Mouse (Mus musculus): ENCODE results near the gene Setdb1. TPM values are rescaled to one million over a fixed set of nuclear protein-coding genes. Genes with fewer than 3 reads are reported as not detected.

Setdb1 gene
- polyA plus RNA-seq, 1 experiment from 2014 or later, result 63.7 TPM

DNA sequence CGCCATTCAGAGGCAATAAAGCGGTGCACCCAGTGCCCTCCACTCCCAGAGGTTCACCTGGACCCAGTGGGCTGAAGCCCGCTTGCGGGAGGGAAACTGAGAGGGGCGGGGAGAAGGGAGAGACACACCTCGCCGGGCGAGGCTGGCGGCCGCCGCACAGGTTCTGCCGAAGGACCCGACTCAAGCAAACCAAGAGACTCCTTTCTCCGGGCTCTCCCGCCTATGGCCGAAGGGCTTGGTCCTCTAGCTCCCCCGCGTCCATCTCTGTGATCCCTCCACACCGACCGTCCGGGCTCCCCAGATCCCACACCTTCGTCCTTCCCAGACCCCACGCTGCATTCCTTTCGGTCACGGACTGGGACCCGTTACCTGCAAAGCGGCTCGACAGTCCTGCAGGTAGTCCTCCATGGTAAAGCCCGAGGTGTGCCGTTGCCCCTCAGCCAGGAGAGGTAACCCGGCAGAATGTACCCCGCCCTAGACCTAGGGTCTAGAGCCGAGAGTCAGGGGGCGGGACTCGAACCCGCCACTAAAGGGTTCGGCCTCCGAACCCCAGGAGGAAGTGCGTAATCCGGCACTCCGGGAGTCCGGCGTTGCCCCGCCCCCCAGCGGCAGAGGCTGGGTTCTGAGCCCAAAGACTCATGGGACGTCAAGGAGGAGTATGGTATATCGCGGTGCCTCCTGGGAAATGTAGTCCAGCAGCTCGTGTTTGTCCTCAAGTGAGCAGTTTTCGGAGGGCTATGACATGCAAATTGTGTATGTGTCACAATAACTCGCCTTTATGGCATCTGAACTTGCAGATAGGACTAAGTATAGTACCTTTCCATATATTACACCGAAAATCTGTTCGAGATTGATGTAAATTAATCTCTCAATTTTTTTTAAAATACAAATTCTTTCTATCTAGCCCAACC is 75.5 kb downstream of the Setdb1 start, which contains the start of the genes Mindy1 and Prune1:
Gene Mindy1 (plus strand): TSS at position 130 of the 911 bp plus-strand sequence.
Gene Prune1 (minus strand): TSS at position 861 of the 911 bp plus-strand sequence.
- Histone ChIP-seq H3K9me3 (no peaks in the 10 kb centered on the region), H3K9ac (replicated peaks) (peak within 1 kb of the TSS; percentile 84), H3K4me3 (replicated peaks) (peak within 1 kb of the TSS; percentile 73), H3K4me1 (replicated peaks) (peaks cover 20% of the 10 kb centered on the region), H3K36me3 (peaks cover 6% of the 10 kb centered on the region; the same call in 1 of the 2 replicates), H3K27ac (peak within 1 kb of the TSS; percentile 96), H3K27me3 (no peaks in the 10 kb centered on the region), H3K4me2 (peak within 1 kb of the TSS; percentile 79)
- ATAC-seq (ENCODE audit: insufficient number of reproducible peaks, insufficient read depth, low FRiP score, low TSS enrichment, low read depth), result peak; percentile 87
- WGBS, result under 1% methylated on average over 53 of the region's 53 CpGs

DNA sequence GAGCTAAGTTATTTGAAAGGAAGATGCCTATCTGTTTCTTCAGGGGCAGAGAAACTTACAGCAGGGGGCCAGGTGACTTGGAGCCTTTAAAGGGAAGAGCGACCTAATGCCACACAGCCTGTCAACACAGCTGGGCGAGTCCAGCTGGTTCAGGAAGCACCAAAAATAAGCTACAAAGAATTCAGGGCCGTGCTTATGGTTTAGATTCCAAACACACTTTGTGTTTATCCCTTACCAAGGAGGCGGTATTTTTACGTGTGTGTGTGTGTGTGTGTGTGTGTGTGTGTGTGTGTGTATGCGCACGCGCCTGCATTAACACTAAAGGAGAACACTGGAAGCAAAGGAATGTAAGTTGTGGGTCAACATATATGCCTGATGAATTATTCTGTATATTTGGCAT is 76.3 kb downstream of the Setdb1 start:
- H3K9ac ChIP-seq (replicated peaks), result peak overlapping the region; percentile 81
- peaks cover 20% of the 10 kb centered on the region for H3K4me1 ChIP-seq (replicated peaks)
- H3K9me3 ChIP-seq, result no peaks in the 10 kb centered on the region
- 18% methylated on average over 8 of the region's 8 CpGs for WGBS
- H3K4me2 ChIP-seq, result peak overlapping the region; percentile 79
- peak overlapping the region; percentile 73 for H3K4me3 ChIP-seq (replicated peaks)
- H3K27ac ChIP-seq, result peak overlapping the region; percentile 87
- no peak for ATAC-seq (ENCODE audit: insufficient number of reproducible peaks, insufficient read depth, low FRiP score, low TSS enrichment, low read depth)
- peaks cover 3% of the 10 kb centered on the region; the same call in 1 of the 2 replicates for H3K36me3 ChIP-seq
- H3K27me3 ChIP-seq, result no peaks in the 10 kb centered on the region

DNA sequence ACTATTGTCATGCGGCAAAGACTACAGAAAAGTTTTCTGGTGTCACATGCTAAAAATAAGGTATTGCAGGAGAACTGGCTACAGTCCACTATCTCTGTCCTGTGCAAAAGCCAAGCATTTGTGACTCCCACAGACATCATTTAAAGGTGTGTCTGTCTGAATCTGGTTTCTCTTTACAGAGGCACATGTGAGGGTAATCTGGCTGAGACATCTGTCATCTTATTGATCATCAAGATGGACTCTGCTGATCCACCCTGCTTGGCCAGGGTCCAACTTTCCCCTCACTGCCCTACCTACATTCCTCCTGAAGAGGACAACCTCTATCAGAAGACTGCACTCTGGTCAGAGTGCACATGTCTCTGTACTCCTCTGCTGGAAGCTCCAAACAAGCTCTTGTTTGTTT is 79.9 kb downstream of the Setdb1 start:
- no peak for ATAC-seq (ENCODE audit: insufficient number of reproducible peaks, insufficient read depth, low FRiP score, low TSS enrichment, low read depth)
- no peak overlapping the region for H3K4me3 ChIP-seq (replicated peaks)
- no peak overlapping the region for H3K9ac ChIP-seq (replicated peaks)
- H3K9me3 ChIP-seq, result no peaks in the 10 kb centered on the region
- 100% methylated on average over 1 of the region's 1 CpGs for WGBS
- peaks cover 19% of the 10 kb centered on the region; the same call in 1 of the 2 replicates for H3K36me3 ChIP-seq
- peaks cover 3% of the 10 kb centered on the region for H3K4me1 ChIP-seq (replicated peaks)
- H3K27me3 ChIP-seq, result no peaks in the 10 kb centered on the region
- H3K27ac ChIP-seq, result no peak overlapping the region
- no peak overlapping the region for H3K4me2 ChIP-seq

DNA sequence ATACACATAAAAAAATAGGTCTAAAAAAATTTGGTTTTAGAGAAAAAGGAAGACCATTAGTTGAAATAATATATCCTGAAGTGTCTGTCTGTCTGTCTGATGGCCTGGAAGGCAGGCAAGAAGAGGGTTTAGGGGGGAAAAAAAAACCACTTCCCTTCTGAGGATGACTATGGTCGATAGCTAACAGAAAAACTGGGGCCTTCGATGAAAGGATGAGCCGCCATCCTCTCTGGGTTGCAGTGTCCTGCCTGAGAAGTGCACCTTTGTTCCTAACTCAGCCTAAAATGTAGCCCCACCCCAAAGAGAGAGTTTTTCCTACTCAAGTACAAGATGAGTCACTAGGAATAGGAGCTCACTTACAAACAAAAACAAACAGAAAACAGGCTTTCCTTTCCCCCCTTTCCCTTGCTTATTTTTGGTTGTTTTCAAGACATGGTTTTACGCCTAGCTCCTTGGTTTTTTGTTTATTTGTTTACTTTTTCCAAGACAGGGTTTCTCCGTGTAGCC is 80.5 kb downstream of the Setdb1 start:
- Histone ChIP-seq H3K27me3 (no peaks in the 10 kb centered on the region), H3K9me3 (no peaks in the 10 kb centered on the region), H3K4me3 (replicated peaks) (no peak overlapping the region), H3K36me3 (peaks cover 19% of the 10 kb centered on the region; the same call in 1 of the 2 replicates), H3K9ac (replicated peaks) (no peak overlapping the region), H3K27ac (no peak overlapping the region), H3K4me2 (no peak overlapping the region), H3K4me1 (replicated peaks) (peaks cover 3% of the 10 kb centered on the region)
- WGBS, result 65% methylated on average over 5 of the region's 5 CpGs
- no peak for ATAC-seq (ENCODE audit: insufficient number of reproducible peaks, insufficient read depth, low FRiP score, low TSS enrichment, low read depth)

DNA sequence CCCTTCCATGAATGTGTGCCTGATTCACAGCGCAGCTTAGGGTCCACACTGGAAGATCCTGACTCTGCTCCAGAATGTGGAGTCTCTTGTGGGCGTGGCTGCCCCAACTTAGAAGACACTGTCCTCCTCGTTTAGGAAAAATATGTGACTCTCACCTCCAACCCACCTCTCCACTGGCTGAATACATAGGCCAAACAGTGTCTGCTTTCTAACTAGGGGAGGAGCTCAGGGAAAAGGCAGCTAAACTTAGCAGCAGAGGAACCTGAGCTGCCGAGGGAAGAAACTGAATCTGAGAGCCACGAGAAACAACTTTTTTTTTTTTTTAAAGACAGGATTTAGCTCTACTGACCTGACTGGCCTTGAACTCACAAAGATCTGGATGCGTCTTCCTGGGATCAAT is 81.8 kb downstream of the Setdb1 start:
- H3K4me2 ChIP-seq, result no peak overlapping the region
- no peaks in the 10 kb centered on the region for H3K4me1 ChIP-seq (replicated peaks)
- WGBS, result 77% methylated on average over 6 of the region's 6 CpGs
- H3K27me3 ChIP-seq, result no peaks in the 10 kb centered on the region
- no peaks in the 10 kb centered on the region for H3K9me3 ChIP-seq
- no peak for ATAC-seq (ENCODE audit: insufficient number of reproducible peaks, insufficient read depth, low FRiP score, low TSS enrichment, low read depth)
- no peak overlapping the region for H3K27ac ChIP-seq
- H3K9ac ChIP-seq (replicated peaks), result no peak overlapping the region
- H3K4me3 ChIP-seq (replicated peaks), result no peak overlapping the region
- peaks cover 19% of the 10 kb centered on the region; the same call in 1 of the 2 replicates for H3K36me3 ChIP-seq

DNA sequence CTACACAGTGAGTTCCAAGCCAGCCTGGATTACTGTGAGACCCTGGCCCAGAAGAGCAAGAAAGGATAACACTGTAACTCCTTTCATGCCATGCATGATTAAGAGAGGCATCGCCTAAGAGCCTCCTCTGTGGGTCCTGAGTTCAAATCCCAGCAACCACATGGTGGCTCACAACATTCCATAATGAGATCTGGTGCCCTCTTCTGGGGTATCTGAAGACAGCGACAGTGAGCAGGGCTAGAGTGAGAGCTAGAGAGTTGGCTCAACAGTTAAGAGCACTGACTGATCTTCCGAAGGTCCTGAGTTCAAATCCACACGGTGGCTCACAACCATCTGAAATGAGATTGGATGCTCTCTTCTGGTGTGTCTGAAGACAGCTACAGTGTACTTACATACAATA is 82.5 kb downstream of the Setdb1 start:
- no peaks in the 10 kb centered on the region for H3K27me3 ChIP-seq
- no peak overlapping the region for H3K27ac ChIP-seq
- no peak overlapping the region for H3K4me2 ChIP-seq
- no peaks in the 10 kb centered on the region for H3K9me3 ChIP-seq
- ATAC-seq (ENCODE audit: insufficient number of reproducible peaks, insufficient read depth, low FRiP score, low TSS enrichment, low read depth), result no peak
- H3K4me1 ChIP-seq (replicated peaks), result no peaks in the 10 kb centered on the region
- 96% methylated on average over 4 of the region's 4 CpGs for WGBS
- no peak overlapping the region for H3K9ac ChIP-seq (replicated peaks)
- peaks cover 23% of the 10 kb centered on the region; the same call in 1 of the 2 replicates for H3K36me3 ChIP-seq
- no peak overlapping the region for H3K4me3 ChIP-seq (replicated peaks)

Other genes with a start within 250 kb of the Setdb1 start
- gene Vps72, start 246.2 kb downstream of the Setdb1 start, polyA plus RNA-seq (2016; fragmentation: Nextera tagmentation; extraction: Ambion mirVana), result 241 and 245 TPM in 2 replicates
- gene Tmod4, start 232.7 kb downstream of the Setdb1 start, polyA plus RNA-seq (2016; fragmentation: Nextera tagmentation; extraction: Ambion mirVana), result 1.0 and 1.4 TPM in 2 replicates
- gene Scnm1, start 223.2 kb downstream of the Setdb1 start, polyA plus RNA-seq (2016; fragmentation: Nextera tagmentation; extraction: Ambion mirVana), result 80.7 and 83.6 TPM in 2 replicates
- gene Lysmd1, start 223.1 kb downstream of the Setdb1 start, polyA plus RNA-seq (2016; fragmentation: Nextera tagmentation; extraction: Ambion mirVana), result 16.6 and 18.0 TPM in 2 replicates
- 1.7 and 2.2 TPM in 2 replicates for gene Tnfaip8l2, start 214.8 kb downstream of the Setdb1 start, polyA plus RNA-seq (2016; fragmentation: Nextera tagmentation; extraction: Ambion mirVana)
- gene Sema6c, start 196.7 kb downstream of the Setdb1 start, polyA plus RNA-seq (2016; fragmentation: Nextera tagmentation; extraction: Ambion mirVana), result 23.7 and 26.4 TPM in 2 replicates
- 15.0 and 15.9 TPM in 2 replicates for gene Gabpb2, start 139.3 kb downstream of the Setdb1 start, polyA plus RNA-seq (2016; fragmentation: Nextera tagmentation; extraction: Ambion mirVana)
- gene Cdc42se1, start 128.5 kb downstream of the Setdb1 start, polyA plus RNA-seq (2016; fragmentation: Nextera tagmentation; extraction: Ambion mirVana), result 75.3 and 76.0 TPM in 2 replicates
- gene Mllt11, start 125.0 kb downstream of the Setdb1 start, polyA plus RNA-seq (2016; fragmentation: Nextera tagmentation; extraction: Ambion mirVana), result 14.8 and 16.2 TPM in 2 replicates
- gene Gm128, start 115.6 kb downstream of the Setdb1 start, polyA plus RNA-seq (2016; fragmentation: Nextera tagmentation; extraction: Ambion mirVana), result 0.54 and 0.59 TPM in 2 replicates
- 0.75 and 1.7 TPM in 2 replicates for gene Bnipl, start 106.0 kb downstream of the Setdb1 start, polyA plus RNA-seq (2016; fragmentation: Nextera tagmentation; extraction: Ambion mirVana)
- 36.4 and 38.7 TPM in 2 replicates for gene Mindy1, start 75.9 kb downstream of the Setdb1 start, polyA plus RNA-seq (2016; fragmentation: Nextera tagmentation; extraction: Ambion mirVana)
- 25.2 and 25.9 TPM in 2 replicates for gene Prune1, start 75.1 kb downstream of the Setdb1 start, polyA plus RNA-seq (2016; fragmentation: Nextera tagmentation; extraction: Ambion mirVana)
- gene Anxa9, start 50.0 kb downstream of the Setdb1 start, polyA plus RNA-seq (2016; fragmentation: Nextera tagmentation; extraction: Ambion mirVana), result 1.8 and 1.9 TPM in 2 replicates
- gene Cers2, start 42.4 kb downstream of the Setdb1 start, polyA plus RNA-seq (2016; fragmentation: Nextera tagmentation; extraction: Ambion mirVana), result 158 and 170 TPM in 2 replicates
- not detected in 2 replicates for gene 4930558C23Rik, start 45.6 kb upstream of the Setdb1 start, polyA plus RNA-seq (2016; fragmentation: Nextera tagmentation; extraction: Ambion mirVana)
- 49.4 and 56.6 TPM in 2 replicates for gene Arnt, start 77.2 kb upstream of the Setdb1 start, polyA plus RNA-seq (2016; fragmentation: Nextera tagmentation; extraction: Ambion mirVana)
- 7.9 and 10.1 TPM in 2 replicates for gene Ctsk, start 142.1 kb upstream of the Setdb1 start, polyA plus RNA-seq (2016; fragmentation: Nextera tagmentation; extraction: Ambion mirVana)
- 6.1 and 6.9 TPM in 2 replicates for gene Ctss, start 169.6 kb upstream of the Setdb1 start, polyA plus RNA-seq (2016; fragmentation: Nextera tagmentation; extraction: Ambion mirVana)
- gene Hormad1, start 202.5 kb upstream of the Setdb1 start, polyA plus RNA-seq (2016; fragmentation: Nextera tagmentation; extraction: Ambion mirVana), result not detected in 2 replicates
- gene Golph3l, start 231.7 kb upstream of the Setdb1 start, polyA plus RNA-seq (2016; fragmentation: Nextera tagmentation; extraction: Ambion mirVana), result 31.1 and 31.5 TPM in 2 replicates

All from limb, embryonic 12.5 days (tissue).